Mouse (Mus musculus): ENCODE data around the gene Rbfox2.
"Not testable (repeated sequence)": the region's sequence is repeated elsewhere in the genome, so short reads cannot be mapped to it uniquely, and the experiment has no call there.

Rbfox2 gene

GRCm38 (mm10) chr15:77068439-77068861, 238.4 kb downstream of the Rbfox2 start:
- DNase-seq (ENCODE audit: low read depth, low spot score), result no peak

GRCm38 (mm10) chr15:77066233-77066632, 240.6 kb downstream of the Rbfox2 start:
- DNase-seq (ENCODE audit: low read depth, low spot score), result no peak

- no peak for DNase-seq (ENCODE audit: low read depth, low spot score)
Measured at GRCm38 (mm10) chr15:77065259-77065852, 241.4 kb downstream of the Rbfox2 start.

- DNase-seq (ENCODE audit: low read depth, low spot score), result no peak
Measured at GRCm38 (mm10) chr15:77062746-77063145, 244.1 kb downstream of the Rbfox2 start.

GRCm38 (mm10) chr15:77059416-77059815, 247.4 kb downstream of the Rbfox2 start:
- not testable (repeated sequence) for DNase-seq (ENCODE audit: low read depth, low spot score)

GRCm38 (mm10) chr15:77058566-77058965, 248.2 kb downstream of the Rbfox2 start:
- DNase-seq (ENCODE audit: low read depth, low spot score), result no peak

GRCm38 (mm10) chr15:77056791-77057051, 250.1 kb downstream of the Rbfox2 start:
- no peak for DNase-seq (ENCODE audit: low read depth, low spot score)

- no peak for DNase-seq (ENCODE audit: low read depth, low spot score)
Measured at GRCm38 (mm10) chr15:77056001-77056790, 250.6 kb downstream of the Rbfox2 start.

- DNase-seq (ENCODE audit: low read depth, low spot score), result no peak
Measured at GRCm38 (mm10) chr15:77054611-77055175, 252.1 kb downstream of the Rbfox2 start.

GRCm38 (mm10) chr15:77053021-77053420, 253.8 kb downstream of the Rbfox2 start:
- no peak for DNase-seq (ENCODE audit: low read depth, low spot score)

GRCm38 (mm10) chr15:77052176-77052575, 254.6 kb downstream of the Rbfox2 start:
- no peak for DNase-seq (ENCODE audit: low read depth, low spot score)

GRCm38 (mm10) chr15:77050570-77050969, 256.2 kb downstream of the Rbfox2 start, which contains the start of gene Mb:
TSS of gene Mb (minus strand) at chr15:77050670.
- DNase-seq (ENCODE audit: low read depth, low spot score), result no peak

GRCm38 (mm10) chr15:77045609-77046008, 261.2 kb downstream of the Rbfox2 start:
- no peak for DNase-seq (ENCODE audit: low read depth, low spot score)

- DNase-seq (ENCODE audit: low read depth, low spot score), result no peak
Measured at GRCm38 (mm10) chr15:77044597-77045320, 262.0 kb downstream of the Rbfox2 start, which contains the start of gene Apol6. TSS of gene Apol6 (plus strand) at chr15:77044729.

GRCm38 (mm10) chr15:77040784-77041183, 266.0 kb downstream of the Rbfox2 start:
- no peak for DNase-seq (ENCODE audit: low read depth, low spot score)

- no peak for DNase-seq (ENCODE audit: low read depth, low spot score)
Measured at GRCm38 (mm10) chr15:77039211-77039700, 267.5 kb downstream of the Rbfox2 start.

- DNase-seq (ENCODE audit: low read depth, low spot score), result no peak
Measured at GRCm38 (mm10) chr15:77037278-77038161, 269.3 kb downstream of the Rbfox2 start.

- no peak for DNase-seq (ENCODE audit: low read depth, low spot score)
Measured at GRCm38 (mm10) chr15:77036989-77037277, 269.9 kb downstream of the Rbfox2 start.

- DNase-seq (ENCODE audit: low read depth, low spot score), result no peak
Measured at GRCm38 (mm10) chr15:77036320-77036988, 270.4 kb downstream of the Rbfox2 start.

- no peak for DNase-seq (ENCODE audit: low read depth, low spot score)
Measured at GRCm38 (mm10) chr15:77035643-77036042, 271.2 kb downstream of the Rbfox2 start.

- no peak for DNase-seq (ENCODE audit: low read depth, low spot score)
Measured at GRCm38 (mm10) chr15:77034526-77034925, 272.3 kb downstream of the Rbfox2 start.
